Mouse (Mus musculus): Measurements from ENCODE around the gene Orai1. TPM values are rescaled to one million over a fixed set of nuclear protein-coding genes. Genes with fewer than 3 reads are reported as not detected.

The Orai1 gene
- polyA plus RNA-seq, 1 experiment from 2014 or later: 24.6 TPM

DNA sequence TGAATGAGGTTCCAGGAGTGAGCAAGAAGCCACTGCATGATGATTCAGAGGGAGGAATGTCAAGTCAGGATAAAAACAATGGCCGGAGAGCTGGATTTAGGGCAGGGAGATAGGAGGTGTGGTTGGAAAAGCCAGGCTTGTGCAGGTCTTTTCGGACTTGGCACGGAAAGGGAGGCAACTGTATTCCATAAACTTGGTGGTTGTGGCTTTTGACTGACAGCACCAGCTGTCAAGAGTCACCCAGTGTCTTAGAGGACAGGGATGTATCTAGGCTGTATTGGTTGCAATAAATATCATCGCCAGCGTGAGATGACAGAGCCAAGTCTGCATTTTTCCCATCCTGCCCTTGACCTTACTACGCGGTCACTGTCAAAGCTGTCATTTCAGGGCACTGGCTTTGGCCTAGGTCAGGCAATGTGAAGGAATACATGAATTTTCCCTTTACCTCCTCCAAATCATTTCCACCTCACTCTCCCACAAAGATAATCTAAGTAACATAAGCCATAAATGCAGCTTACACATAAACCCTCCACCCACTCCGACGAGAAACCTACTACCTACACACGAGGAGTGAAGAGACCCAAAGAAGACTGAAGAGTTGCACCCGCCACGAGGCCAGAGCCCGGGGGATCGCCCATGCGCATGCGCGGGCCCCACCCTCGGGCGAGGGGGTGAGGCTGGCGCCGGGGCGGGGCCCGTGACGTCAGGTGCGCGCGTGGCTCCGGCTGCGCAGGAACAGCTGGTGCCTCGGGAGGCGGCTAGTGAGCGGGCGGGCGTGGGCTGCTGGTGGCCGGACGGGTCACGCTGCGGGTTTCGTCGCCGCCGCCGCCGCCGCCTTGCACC, 60.9 kb downstream of the Orai1 start:
- peak; percentile 89 for ATAC-seq (ENCODE audit: insufficient number of reproducible peaks, insufficient read depth, low FRiP score, low read depth)
- Histone ChIP-seq H3K9me3 (ENCODE audit: control insufficient read depth, low read length) (peaks cover 4% of the 10 kb centered on the region; the same call in 1 of the 2 replicates), H3K36me3 (ENCODE audit: control insufficient read depth, insufficient read depth, low read length) (no peaks in the 10 kb centered on the region), H3K27me3 (ENCODE audit: control insufficient read depth, insufficient read depth, low read length) (no peaks in the 10 kb centered on the region), H3K4me3 (ENCODE audit: control insufficient read depth in 1 of 2, insufficient read depth in 1 of 2, low read depth in 1 of 2, low read length in 2 of 2) (peak overlapping the region; percentile 56 to 91), H3K9ac (ENCODE audit: low read length) (peak overlapping the region; percentile 86), H3K4me2 (ENCODE audit: low read length) (peak overlapping the region; percentile 99), H3K4me1 (ENCODE audit: control insufficient read depth in 2 of 2, insufficient read depth in 2 of 2, low read length in 2 of 2) (peaks cover 16 to 20% of the 10 kb centered on the region in 2 experiments), H3K27ac (replicated peaks in 1 of 2; ENCODE audit: control insufficient read depth in 1 of 2, insufficient read depth in 1 of 2, low read depth in 2 of 2, low read length in 2 of 2) (peak overlapping the region; percentile 4 to 49)
- 6% methylated on average over 44 of the region's 45 CpGs for WGBS

DNA sequence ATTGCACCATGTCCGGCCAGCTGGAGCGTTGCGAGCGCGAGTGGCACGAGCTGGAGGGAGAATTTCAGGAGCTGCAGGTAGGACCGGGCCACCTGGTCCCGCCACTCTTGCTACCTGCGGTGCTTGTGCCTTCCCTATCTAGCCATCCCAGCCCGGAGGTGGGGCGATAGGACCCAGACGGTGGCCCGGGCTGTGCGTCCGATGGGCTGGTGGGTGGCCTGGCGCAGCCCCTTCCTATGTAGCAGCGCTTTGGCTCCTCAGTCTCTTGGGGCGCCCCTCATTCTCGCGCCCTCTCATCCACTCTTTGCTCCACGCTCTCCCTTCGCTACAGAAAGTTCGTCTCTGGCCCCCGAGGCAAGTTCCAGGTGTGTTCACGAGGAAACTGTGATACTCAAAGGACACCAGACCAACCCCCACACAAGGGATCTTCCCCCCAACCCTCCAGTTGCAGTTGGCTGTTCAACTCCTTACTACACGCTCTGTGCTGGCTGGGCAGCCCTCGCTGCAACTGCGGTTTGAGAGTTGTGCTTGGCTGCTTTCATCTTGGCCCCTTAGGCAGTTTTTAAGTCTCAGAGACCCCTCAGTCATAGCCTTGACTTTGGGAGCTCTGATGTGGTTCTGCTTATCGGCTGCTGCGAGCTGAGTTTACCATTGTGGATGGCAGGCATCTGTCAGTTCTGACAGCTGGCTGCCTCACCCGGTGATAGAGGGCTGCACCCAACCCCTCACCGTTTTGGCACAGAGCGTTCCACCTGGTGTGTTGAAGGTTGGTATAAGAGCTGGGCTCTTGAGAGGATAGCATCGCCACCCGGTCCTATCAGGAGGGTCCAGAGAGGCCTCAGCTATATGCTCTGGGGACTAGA, 61.8 kb downstream of the Orai1 start:
- H3K36me3 ChIP-seq (ENCODE audit: control insufficient read depth, insufficient read depth, low read length): no peaks in the 10 kb centered on the region
- peak overlapping the region; percentile 86 for H3K9ac ChIP-seq (ENCODE audit: low read length)
- H3K4me2 ChIP-seq (ENCODE audit: low read length): peak overlapping the region; percentile 99
- peak overlapping the region in 1 of 2 experiments; percentile 4; a peak in 1 of 4 replicates for H3K27ac ChIP-seq (replicated peaks in 1 of 2; ENCODE audit: control insufficient read depth in 1 of 2, insufficient read depth in 1 of 2, low read depth in 2 of 2, low read length in 2 of 2)
- peak; percentile 42; the same call in 1 of the 2 replicates for ATAC-seq (ENCODE audit: insufficient number of reproducible peaks, insufficient read depth, low FRiP score, low read depth)
- peaks cover 16 to 20% of the 10 kb centered on the region in 2 experiments for H3K4me1 ChIP-seq (ENCODE audit: control insufficient read depth in 2 of 2, insufficient read depth in 2 of 2, low read length in 2 of 2)
- H3K4me3 ChIP-seq (ENCODE audit: control insufficient read depth in 1 of 2, insufficient read depth in 1 of 2, low read depth in 1 of 2, low read length in 2 of 2): peak overlapping the region; percentile 56 to 91
- under 1% methylated on average over 34 of the region's 35 CpGs for WGBS
- H3K27me3 ChIP-seq (ENCODE audit: control insufficient read depth, insufficient read depth, low read length): no peaks in the 10 kb centered on the region
- H3K9me3 ChIP-seq (ENCODE audit: control insufficient read depth, low read length): peaks cover 4% of the 10 kb centered on the region; the same call in 1 of the 2 replicates

DNA sequence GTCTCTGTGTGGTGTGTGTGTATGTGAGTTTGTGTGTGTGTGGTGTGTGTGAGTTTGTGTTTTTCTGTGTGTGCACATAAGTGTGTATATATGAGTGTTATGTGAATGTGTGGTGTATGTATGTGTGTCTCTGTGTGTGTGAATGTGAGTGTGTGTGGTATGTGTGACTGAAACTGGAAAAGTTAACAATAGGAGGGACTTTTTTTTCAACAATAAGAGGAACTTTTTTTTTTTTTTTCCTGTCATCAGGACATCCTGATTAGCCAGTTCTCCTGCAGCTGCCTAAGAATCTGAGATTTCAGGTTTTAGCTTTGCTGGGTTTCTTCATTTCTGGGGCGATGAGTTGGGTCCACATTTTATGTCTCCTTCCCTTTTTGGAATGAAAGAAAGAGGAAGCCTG, 64.7 kb downstream of the Orai1 start:
- H3K4me2 ChIP-seq (ENCODE audit: low read length): peak overlapping the region; percentile 19; the same call in 1 of the 2 replicates
- no peak overlapping the region for H3K4me3 ChIP-seq (ENCODE audit: control insufficient read depth in 1 of 2, insufficient read depth in 1 of 2, low read depth in 1 of 2, low read length in 2 of 2)
- no peak for ATAC-seq (ENCODE audit: insufficient number of reproducible peaks, insufficient read depth, low FRiP score, low read depth)
- no peak overlapping the region for H3K9ac ChIP-seq (ENCODE audit: low read length)
- H3K9me3 ChIP-seq (ENCODE audit: control insufficient read depth, low read length): peaks cover 4% of the 10 kb centered on the region; the same call in 1 of the 2 replicates
- WGBS: 86% methylated on average over 1 of the region's 1 CpGs
- no peaks in the 10 kb centered on the region for H3K27me3 ChIP-seq (ENCODE audit: control insufficient read depth, insufficient read depth, low read length)
- H3K36me3 ChIP-seq (ENCODE audit: control insufficient read depth, insufficient read depth, low read length): no peaks in the 10 kb centered on the region
- H3K4me1 ChIP-seq (ENCODE audit: control insufficient read depth in 2 of 2, insufficient read depth in 2 of 2, low read length in 2 of 2): peaks cover 22 to 29% of the 10 kb centered on the region in 2 experiments
- peak overlapping the region; percentile 61 to 65 for H3K27ac ChIP-seq (replicated peaks in 1 of 2; ENCODE audit: control insufficient read depth in 1 of 2, insufficient read depth in 1 of 2, low read depth in 2 of 2, low read length in 2 of 2)

DNA sequence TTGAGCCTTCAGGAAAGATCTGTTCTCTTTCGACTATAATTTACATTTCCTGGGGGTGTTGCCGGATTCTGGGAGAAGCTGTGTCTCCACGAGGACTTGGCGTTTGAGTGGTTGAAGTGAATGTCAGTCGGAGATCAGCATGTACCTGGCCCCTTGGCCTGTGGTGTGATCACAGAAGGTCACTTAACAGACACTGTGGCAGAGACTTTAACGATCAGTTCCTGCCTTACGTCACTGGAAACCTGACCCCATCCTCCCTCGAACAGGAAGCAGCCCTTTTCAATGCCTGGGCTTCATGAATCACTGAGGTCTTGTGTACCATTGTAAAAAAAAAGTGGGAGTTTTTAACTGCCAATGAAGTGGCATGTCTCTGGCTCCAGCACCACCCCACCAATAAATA, 65.2 kb downstream of the Orai1 start:
- Histone ChIP-seq H3K4me3 (ENCODE audit: control insufficient read depth in 1 of 2, insufficient read depth in 1 of 2, low read depth in 1 of 2, low read length in 2 of 2) (no peak overlapping the region), H3K36me3 (ENCODE audit: control insufficient read depth, insufficient read depth, low read length) (no peaks in the 10 kb centered on the region), H3K27me3 (ENCODE audit: control insufficient read depth, insufficient read depth, low read length) (no peaks in the 10 kb centered on the region), H3K9me3 (ENCODE audit: control insufficient read depth, low read length) (peaks cover 4% of the 10 kb centered on the region; the same call in 1 of the 2 replicates), H3K9ac (ENCODE audit: low read length) (no peak overlapping the region), H3K4me1 (ENCODE audit: control insufficient read depth in 2 of 2, insufficient read depth in 2 of 2, low read length in 2 of 2) (peaks cover 22 to 29% of the 10 kb centered on the region in 2 experiments), H3K4me2 (ENCODE audit: low read length) (peak overlapping the region; percentile 19; the same call in 1 of the 2 replicates), H3K27ac (replicated peaks in 1 of 2; ENCODE audit: control insufficient read depth in 1 of 2, insufficient read depth in 1 of 2, low read depth in 2 of 2, low read length in 2 of 2) (peak overlapping the region; percentile 61 to 65)
- ATAC-seq (ENCODE audit: insufficient number of reproducible peaks, insufficient read depth, low FRiP score, low read depth): no peak
- 56% methylated on average over 8 of the region's 8 CpGs for WGBS

Other genes starting within 250 kb of the Orai1 start
- 11.2 and 12.4 TPM in 2 replicates for gene Camkk2, start 235.7 kb upstream of the Orai1 start, polyA plus RNA-seq (2014; fragmentation: Nextera tagmentation; extraction: Ambion mirVana)
- 327 and 338 TPM in 2 replicates for gene Anapc5, start 193.7 kb upstream of the Orai1 start, polyA plus RNA-seq (2014; fragmentation: Nextera tagmentation; extraction: Ambion mirVana)
- 30.1 and 34.7 TPM in 2 replicates for gene Rnf34, start 165.0 kb upstream of the Orai1 start, polyA plus RNA-seq (2014; fragmentation: Nextera tagmentation; extraction: Ambion mirVana)
- 24.2 and 27.3 TPM in 2 replicates for gene Kdm2b, start 25.3 kb upstream of the Orai1 start, polyA plus RNA-seq (2014; fragmentation: Nextera tagmentation; extraction: Ambion mirVana)
- gene Morn3, start 31.9 kb downstream of the Orai1 start, polyA plus RNA-seq (2014; fragmentation: Nextera tagmentation; extraction: Ambion mirVana): 0.67 TPM in 1 of 2 replicates, not detected in the other
- gene Tmem120b, start 53.3 kb downstream of the Orai1 start, polyA plus RNA-seq (2014; fragmentation: Nextera tagmentation; extraction: Ambion mirVana): 10.8 and 11.3 TPM in 2 replicates
- 0.99 and 2.0 TPM in 2 replicates for gene Rhof, start 117.6 kb downstream of the Orai1 start, polyA plus RNA-seq (2014; fragmentation: Nextera tagmentation; extraction: Ambion mirVana)
- gene Setd1b, start 127.1 kb downstream of the Orai1 start, polyA plus RNA-seq (2014; fragmentation: Nextera tagmentation; extraction: Ambion mirVana): 7.9 and 9.3 TPM in 2 replicates
- gene Psmd9, start 154.3 kb downstream of the Orai1 start, polyA plus RNA-seq (2014; fragmentation: Nextera tagmentation; extraction: Ambion mirVana): 53.0 and 64.3 TPM in 2 replicates
- not detected in 2 replicates for gene Hpd, start 167.7 kb downstream of the Orai1 start, polyA plus RNA-seq (2014; fragmentation: Nextera tagmentation; extraction: Ambion mirVana)
- 2.0 and 2.9 TPM in 2 replicates for gene Wdr66, start 237.0 kb downstream of the Orai1 start, polyA plus RNA-seq (2014; fragmentation: Nextera tagmentation; extraction: Ambion mirVana)

All from heart, embryonic 14.5 days (tissue).